Mouse (Mus musculus): ENCODE data around the gene Slc26a3. TPM values are rescaled to one million over a fixed set of nuclear protein-coding genes. Genes with fewer than 3 reads are reported as not detected.

The Slc26a3 gene
- polyA plus RNA-seq, 1 experiment = 1.1 TPM

GRCm38 (mm10) chr12:31439612-31440011 lies 48.9 kb downstream of the Slc26a3 start:
- H3K27me3 ChIP-seq (ENCODE audit: control insufficient read depth, insufficient read depth, low read length, poor library complexity, severe bottlenecking) = no peaks in the 10 kb centered on the region
- TF ChIP-seq CTCF (IDR thresholded peaks at IDR 0.05; ENCODE audit: low read depth, low read length) (no peak), EP300 (IDR thresholded peaks at IDR 0.05; ENCODE audit: insufficient read depth, low read depth, low read length) (no peak), POLR2A (IDR thresholded peaks at IDR 0.05; ENCODE audit: insufficient read depth, low read length) (no peak)
- no peak overlapping the region for H3K4me3 ChIP-seq (ENCODE audit: low read depth, low read length)
- H3K9ac ChIP-seq (ENCODE audit: low read depth, poor library complexity, severe bottlenecking) = no peak overlapping the region
- H3K36me3 ChIP-seq (ENCODE audit: control insufficient read depth, insufficient read depth, low read length, poor library complexity, severe bottlenecking) = no peaks in the 10 kb centered on the region
- H3K9me3 ChIP-seq (replicated peaks; ENCODE audit: control insufficient read depth, insufficient read depth, low read length, poor library complexity, severe bottlenecking) = no peaks in the 10 kb centered on the region
- H3K27ac ChIP-seq (ENCODE audit: insufficient read depth, low read length) = no peak overlapping the region
- H3K4me1 ChIP-seq (ENCODE audit: control insufficient read depth, insufficient read depth, low read length) = no peaks in the 10 kb centered on the region

- H3K27ac ChIP-seq (ENCODE audit: insufficient read depth, low read length) = no peak overlapping the region
- H3K9me3 ChIP-seq (replicated peaks; ENCODE audit: control insufficient read depth, insufficient read depth, low read length, poor library complexity, severe bottlenecking) = no peaks in the 10 kb centered on the region
- H3K9ac ChIP-seq (ENCODE audit: low read depth, poor library complexity, severe bottlenecking) = no peak overlapping the region
- no peaks in the 10 kb centered on the region for H3K27me3 ChIP-seq (ENCODE audit: control insufficient read depth, insufficient read depth, low read length, poor library complexity, severe bottlenecking)
- H3K36me3 ChIP-seq (ENCODE audit: control insufficient read depth, insufficient read depth, low read length, poor library complexity, severe bottlenecking) = no peaks in the 10 kb centered on the region
- no peak overlapping the region for H3K4me3 ChIP-seq (ENCODE audit: low read depth, low read length)
- TF ChIP-seq EP300 (IDR thresholded peaks at IDR 0.05; ENCODE audit: insufficient read depth, low read depth, low read length) (no peak), CTCF (IDR thresholded peaks at IDR 0.05; ENCODE audit: low read depth, low read length) (no peak), POLR2A (IDR thresholded peaks at IDR 0.05; ENCODE audit: insufficient read depth, low read length) (no peak)
- H3K4me1 ChIP-seq (ENCODE audit: control insufficient read depth, insufficient read depth, low read length) = no peaks in the 10 kb centered on the region
Measured at GRCm38 (mm10) chr12:31444131-31444546, 53.5 kb downstream of the Slc26a3 start.

- Histone ChIP-seq H3K4me1 (ENCODE audit: control insufficient read depth, insufficient read depth, low read length) (no peaks in the 10 kb centered on the region), H3K36me3 (ENCODE audit: control insufficient read depth, insufficient read depth, low read length, poor library complexity, severe bottlenecking) (no peaks in the 10 kb centered on the region), H3K4me3 (ENCODE audit: low read depth, low read length) (no peak overlapping the region), H3K9ac (ENCODE audit: low read depth, poor library complexity, severe bottlenecking) (no peak overlapping the region), H3K27ac (ENCODE audit: insufficient read depth, low read length) (no peak overlapping the region), H3K9me3 (replicated peaks; ENCODE audit: control insufficient read depth, insufficient read depth, low read length, poor library complexity, severe bottlenecking) (no peaks in the 10 kb centered on the region), H3K27me3 (ENCODE audit: control insufficient read depth, insufficient read depth, low read length, poor library complexity, severe bottlenecking) (no peaks in the 10 kb centered on the region)
- TF ChIP-seq CTCF (IDR thresholded peaks at IDR 0.05; ENCODE audit: low read depth, low read length) = no peak
Measured at GRCm38 (mm10) chr12:31444827-31445226, 54.2 kb downstream of the Slc26a3 start.

GRCm38 (mm10) chr12:31449341-31449740 lies 58.7 kb downstream of the Slc26a3 start:
- H3K27me3 ChIP-seq (ENCODE audit: control insufficient read depth, insufficient read depth, low read length, poor library complexity, severe bottlenecking) = no peaks in the 10 kb centered on the region
- H3K9me3 ChIP-seq (replicated peaks; ENCODE audit: control insufficient read depth, insufficient read depth, low read length, poor library complexity, severe bottlenecking) = no peaks in the 10 kb centered on the region
- TF ChIP-seq EP300 (IDR thresholded peaks at IDR 0.05; ENCODE audit: insufficient read depth, low read depth, low read length) (no peak), POLR2A (IDR thresholded peaks at IDR 0.05; ENCODE audit: insufficient read depth, low read length) (no peak), CTCF (IDR thresholded peaks at IDR 0.05; ENCODE audit: low read depth, low read length) (no peak)
- no peak overlapping the region for H3K27ac ChIP-seq (ENCODE audit: insufficient read depth, low read length)
- H3K4me3 ChIP-seq (ENCODE audit: low read depth, low read length) = no peak overlapping the region
- H3K4me1 ChIP-seq (ENCODE audit: control insufficient read depth, insufficient read depth, low read length) = no peaks in the 10 kb centered on the region
- H3K36me3 ChIP-seq (ENCODE audit: control insufficient read depth, insufficient read depth, low read length, poor library complexity, severe bottlenecking) = no peaks in the 10 kb centered on the region
- no peak overlapping the region for H3K9ac ChIP-seq (ENCODE audit: low read depth, poor library complexity, severe bottlenecking)

- Histone ChIP-seq H3K27ac (ENCODE audit: insufficient read depth, low read length) (no peak overlapping the region), H3K27me3 (ENCODE audit: control insufficient read depth, insufficient read depth, low read length, poor library complexity, severe bottlenecking) (no peaks in the 10 kb centered on the region), H3K9ac (ENCODE audit: low read depth, poor library complexity, severe bottlenecking) (no peak overlapping the region), H3K9me3 (replicated peaks; ENCODE audit: control insufficient read depth, insufficient read depth, low read length, poor library complexity, severe bottlenecking) (no peaks in the 10 kb centered on the region), H3K4me1 (ENCODE audit: control insufficient read depth, insufficient read depth, low read length) (peaks cover 1% of the 10 kb centered on the region), H3K4me3 (ENCODE audit: low read depth, low read length) (no peak overlapping the region), H3K36me3 (ENCODE audit: control insufficient read depth, insufficient read depth, low read length, poor library complexity, severe bottlenecking) (no peaks in the 10 kb centered on the region)
- TF ChIP-seq EP300 (IDR thresholded peaks at IDR 0.05; ENCODE audit: insufficient read depth, low read depth, low read length) = no peak
- no peak for TF ChIP-seq CTCF (IDR thresholded peaks at IDR 0.05; ENCODE audit: low read depth, low read length)
- no peak for TF ChIP-seq POLR2A (IDR thresholded peaks at IDR 0.05; ENCODE audit: insufficient read depth, low read length)
Measured at GRCm38 (mm10) chr12:31456271-31456670, 65.6 kb downstream of the Slc26a3 start.

GRCm38 (mm10) chr12:31458474-31458873 lies 67.8 kb downstream of the Slc26a3 start:
- Histone ChIP-seq H3K4me1 (ENCODE audit: control insufficient read depth, insufficient read depth, low read length) (peaks cover 1% of the 10 kb centered on the region), H3K27ac (ENCODE audit: insufficient read depth, low read length) (no peak overlapping the region), H3K9me3 (replicated peaks; ENCODE audit: control insufficient read depth, insufficient read depth, low read length, poor library complexity, severe bottlenecking) (no peaks in the 10 kb centered on the region), H3K27me3 (ENCODE audit: control insufficient read depth, insufficient read depth, low read length, poor library complexity, severe bottlenecking) (no peaks in the 10 kb centered on the region), H3K9ac (ENCODE audit: low read depth, poor library complexity, severe bottlenecking) (no peak overlapping the region), H3K4me3 (ENCODE audit: low read depth, low read length) (no peak overlapping the region), H3K36me3 (ENCODE audit: control insufficient read depth, insufficient read depth, low read length, poor library complexity, severe bottlenecking) (no peaks in the 10 kb centered on the region)
- TF ChIP-seq EP300 (IDR thresholded peaks at IDR 0.05; ENCODE audit: insufficient read depth, low read depth, low read length) (no peak), CTCF (IDR thresholded peaks at IDR 0.05; ENCODE audit: low read depth, low read length) (no peak), POLR2A (IDR thresholded peaks at IDR 0.05; ENCODE audit: insufficient read depth, low read length) (no peak)

Measured in ES-Bruce4 (cell line).